Mouse (Mus musculus) hindbrain, embryonic 11.5 days (tissue): ENCODE results near the gene Il2rb. TPM values are rescaled to one million over a fixed set of nuclear protein-coding genes. Genes with fewer than 3 reads are reported as not detected.

ENCODE experiments used
- ATAC-seq: fragments of 200-750 bp; cut with Nextera tagmentation; 2 replicates; pipeline ENCODE4 v1.8.0; 2017; ENCODE audit warnings: mild to moderate bottlenecking, moderate TSS enrichment, moderate library complexity; ENCODE audit not compliant: low FRiP score
- DNase-seq: peaks from one replicate; pipeline ENCODE4 v3.0.0-alpha.2; 2015; ENCODE audit warnings: low spot score
- H3K27ac ChIP-seq: fragments of 300-500 bp; sonication (generic); 2 replicates; pipeline ENCODE4 v1.5.1; 2014; ENCODE audit warnings: mild to moderate bottlenecking, low read depth, low read length
- H3K27me3 ChIP-seq: fragments of 300-500 bp; sonication (generic); 2 replicates; pipeline ENCODE4 v1.6.1; 2014; ENCODE audit warnings: mild to moderate bottlenecking, low read length, moderate library complexity, mixed read lengths; ENCODE audit not compliant: control insufficient read depth, insufficient read depth
- H3K36me3 ChIP-seq: fragments of 300-500 bp; sonication (generic); 2 replicates; pipeline ENCODE4 v1.6.1; 2014; ENCODE audit warnings: mild to moderate bottlenecking, low read length, moderate library complexity, mixed read lengths; ENCODE audit not compliant: control insufficient read depth, insufficient read depth
- H3K4me1 ChIP-seq: fragments of 300-500 bp; sonication (generic); replicated peaks from 2 replicates; pipeline ENCODE4 v1.6.1; 2014; ENCODE audit warnings: low read length, mixed read lengths; ENCODE audit not compliant: control insufficient read depth, insufficient read depth
- H3K4me2 ChIP-seq: fragments of 300-500 bp; sonication (generic); replicated peaks from 2 replicates; pipeline ENCODE4 v1.6.1; 2014; ENCODE audit warnings: mild to moderate bottlenecking, low read depth, low read length
- H3K4me3 ChIP-seq: fragments of 300-500 bp; sonication (generic); 2 replicates; pipeline ENCODE4 v1.5.1; 2014; ENCODE audit warnings: low read depth, low read length
- H3K9ac ChIP-seq: fragments of 300-500 bp; sonication (generic); 2 replicates; pipeline ENCODE4 v1.6.1; 2014; ENCODE audit warnings: low read depth, low read length
- H3K9me3 ChIP-seq: fragments of 300-500 bp; sonication (generic); 2 replicates; pipeline ENCODE4 v1.6.1; 2016; ENCODE audit warnings: low read length; ENCODE audit not compliant: control insufficient read depth
- WGBS: fragments of 180-500 bp; shearing (Covaris S2); extraction: QIAGEN DNeasy Blood & Tissue Kit; methylation state at CpG from one replicate; pipeline ENCODE4 v1.1.7; 2014; 5-methylcytosine and 5-hydroxymethylcytosine counted together
- polyA plus RNA-seq: library from polyadenylated mRNA; unstranded; fragments of >200 nt; fragmentation: Nextera tagmentation; extraction: Ambion mirVana; gene quantifications from 2 replicates; pipeline ENCODE4 v1.2.1, GENCODE M21; 2014

The Il2rb gene
- polyA plus RNA-seq, 1 experiment from 2014 or later, result not detected

- no peak overlapping the region for H3K27ac ChIP-seq
- peaks cover 2% of the 10 kb centered on the region; the same call in 1 of the 2 replicates for H3K4me1 ChIP-seq
- no peak overlapping the region for H3K4me3 ChIP-seq
- no peak for ATAC-seq
- no peaks in the 10 kb centered on the region for H3K36me3 ChIP-seq
- H3K27me3 ChIP-seq, result no peaks in the 10 kb centered on the region
- no peak overlapping the region for H3K9ac ChIP-seq
- WGBS, result 95% methylated on average over 5 of the region's 5 CpGs
- no peak overlapping the region for H3K4me2 ChIP-seq
- no peaks in the 10 kb centered on the region for H3K9me3 ChIP-seq
- no peak for DNase-seq
Observed at GRCm38 (mm10) chr15:78504816-78505215, 9.7 kb upstream of the Il2rb start.

GRCm38 (mm10) chr15:78504013-78504412 lies 8.9 kb upstream of the Il2rb start:
- 64% methylated on average over 1 of the region's 1 CpGs for WGBS
- no peak overlapping the region for H3K27ac ChIP-seq
- no peak overlapping the region for H3K4me2 ChIP-seq
- no peak overlapping the region for H3K4me3 ChIP-seq
- H3K27me3 ChIP-seq, result no peaks in the 10 kb centered on the region
- ATAC-seq (no peak), DNase-seq (no peak)
- H3K4me1 ChIP-seq, result no peaks in the 10 kb centered on the region
- no peaks in the 10 kb centered on the region for H3K36me3 ChIP-seq
- H3K9me3 ChIP-seq, result no peaks in the 10 kb centered on the region
- no peak overlapping the region for H3K9ac ChIP-seq

- Histone ChIP-seq H3K36me3 (no peaks in the 10 kb centered on the region), H3K4me1 (no peaks in the 10 kb centered on the region), H3K27me3 (no peaks in the 10 kb centered on the region), H3K27ac (no peak overlapping the region), H3K9me3 (no peaks in the 10 kb centered on the region), H3K9ac (no peak overlapping the region), H3K4me3 (no peak overlapping the region), H3K4me2 (no peak overlapping the region)
- DNase-seq (no peak), ATAC-seq (no peak)
- 88% methylated on average over 18 of the region's 18 CpGs for WGBS
Observed at GRCm38 (mm10) chr15:78502437-78503132, 7.5 kb upstream of the Il2rb start.

GRCm38 (mm10) chr15:78493401-78494010 lies 1.6 kb downstream of the Il2rb start:
- Histone ChIP-seq H3K36me3 (no peaks in the 10 kb centered on the region), H3K4me3 (no peak overlapping the region), H3K4me1 (no peaks in the 10 kb centered on the region), H3K9me3 (no peaks in the 10 kb centered on the region), H3K27me3 (no peaks in the 10 kb centered on the region), H3K9ac (no peak overlapping the region), H3K27ac (no peak overlapping the region), H3K4me2 (no peak overlapping the region)
- 79% methylated on average over 10 of the region's 10 CpGs for WGBS
- ATAC-seq (no peak), DNase-seq (no peak)

GRCm38 (mm10) chr15:78491301-78491700 lies 3.8 kb downstream of the Il2rb start:
- ATAC-seq (no peak), DNase-seq (no peak)
- no peak overlapping the region for H3K4me2 ChIP-seq
- no peak overlapping the region for H3K27ac ChIP-seq
- 85% methylated on average over 3 of the region's 3 CpGs for WGBS
- no peaks in the 10 kb centered on the region for H3K36me3 ChIP-seq
- no peaks in the 10 kb centered on the region for H3K4me1 ChIP-seq
- no peak overlapping the region for H3K4me3 ChIP-seq
- H3K9ac ChIP-seq, result no peak overlapping the region
- no peaks in the 10 kb centered on the region for H3K9me3 ChIP-seq
- no peaks in the 10 kb centered on the region for H3K27me3 ChIP-seq

GRCm38 (mm10) chr15:78489906-78490305 lies 5.2 kb downstream of the Il2rb start:
- no peak for ATAC-seq
- H3K4me3 ChIP-seq, result no peak overlapping the region
- DNase-seq, result no peak
- H3K4me1 ChIP-seq, result no peaks in the 10 kb centered on the region
- no peak overlapping the region for H3K27ac ChIP-seq
- no peaks in the 10 kb centered on the region for H3K27me3 ChIP-seq
- no peaks in the 10 kb centered on the region for H3K36me3 ChIP-seq
- 74% methylated on average over 8 of the region's 8 CpGs for WGBS
- no peaks in the 10 kb centered on the region for H3K9me3 ChIP-seq
- H3K9ac ChIP-seq, result no peak overlapping the region
- H3K4me2 ChIP-seq, result no peak overlapping the region

- no peak overlapping the region for H3K4me2 ChIP-seq
- H3K9ac ChIP-seq, result no peak overlapping the region
- H3K36me3 ChIP-seq, result no peaks in the 10 kb centered on the region
- ATAC-seq (no peak), DNase-seq (no peak)
- no peaks in the 10 kb centered on the region for H3K9me3 ChIP-seq
- WGBS, result 92% methylated on average over 3 of the region's 3 CpGs
- H3K4me1 ChIP-seq, result no peaks in the 10 kb centered on the region
- no peak overlapping the region for H3K27ac ChIP-seq
- H3K27me3 ChIP-seq, result no peaks in the 10 kb centered on the region
- no peak overlapping the region for H3K4me3 ChIP-seq
Observed at GRCm38 (mm10) chr15:78489248-78489647, 5.8 kb downstream of the Il2rb start.

GRCm38 (mm10) chr15:78487066-78487465 lies 8.0 kb downstream of the Il2rb start:
- no peaks in the 10 kb centered on the region for H3K36me3 ChIP-seq
- WGBS, result 69% methylated on average over 4 of the region's 4 CpGs
- H3K9ac ChIP-seq, result no peak overlapping the region
- H3K9me3 ChIP-seq, result no peaks in the 10 kb centered on the region
- ATAC-seq, result no peak
- H3K27me3 ChIP-seq, result no peaks in the 10 kb centered on the region
- no peak overlapping the region for H3K4me3 ChIP-seq
- no peak overlapping the region for H3K27ac ChIP-seq
- no peak overlapping the region for H3K4me2 ChIP-seq
- DNase-seq, result no peak
- no peaks in the 10 kb centered on the region for H3K4me1 ChIP-seq

GRCm38 (mm10) chr15:78486564-78486963 lies 8.5 kb downstream of the Il2rb start:
- Histone ChIP-seq H3K27ac (no peak overlapping the region), H3K9me3 (no peaks in the 10 kb centered on the region), H3K27me3 (no peaks in the 10 kb centered on the region), H3K9ac (no peak overlapping the region), H3K4me1 (no peaks in the 10 kb centered on the region), H3K4me2 (no peak overlapping the region), H3K36me3 (no peaks in the 10 kb centered on the region), H3K4me3 (no peak overlapping the region)
- ATAC-seq, result no peak
- DNase-seq, result no peak
- WGBS, result 79% methylated on average over 1 of the region's 1 CpGs
